Mouse (Mus musculus) Muller cell, postnatal 12 days (primary cell): ENCODE results near the gene Slco1b2.
"Not testable (repeated sequence)": the region's sequence is repeated elsewhere in the genome, so short reads cannot be mapped to it uniquely, and the experiment has no call there.

Experiments used
- DNase-seq: peaks from one replicate; pipeline ENCODE4 v3.0.0-alpha.2; 2015; ENCODE audit errors: inconsistent ontology term

Slco1b2 gene

DNA sequence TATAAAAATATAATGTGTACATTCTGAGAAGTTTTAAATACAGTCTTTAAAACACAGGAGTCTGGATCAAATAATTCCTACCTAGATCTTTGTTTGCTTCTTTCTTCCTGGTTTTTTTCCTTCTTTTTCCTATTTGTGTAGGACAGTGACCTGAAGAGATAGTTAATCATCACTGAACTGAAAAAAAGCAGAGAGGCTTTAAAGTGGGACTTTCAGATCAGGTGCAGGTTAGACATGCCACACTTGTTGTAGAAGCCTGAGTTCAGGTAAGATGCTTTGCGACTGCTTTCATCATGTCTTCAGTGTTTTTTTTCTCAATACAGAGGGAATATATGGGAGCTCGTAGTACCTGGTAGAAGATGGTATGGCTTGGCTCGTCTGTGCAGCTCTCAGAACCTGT lies at the start of gene Slco1b2:
Gene Slco1b2 (plus strand): TSS at position 228 of the 400 bp plus-strand sequence.
- no peak for DNase-seq

DNA sequence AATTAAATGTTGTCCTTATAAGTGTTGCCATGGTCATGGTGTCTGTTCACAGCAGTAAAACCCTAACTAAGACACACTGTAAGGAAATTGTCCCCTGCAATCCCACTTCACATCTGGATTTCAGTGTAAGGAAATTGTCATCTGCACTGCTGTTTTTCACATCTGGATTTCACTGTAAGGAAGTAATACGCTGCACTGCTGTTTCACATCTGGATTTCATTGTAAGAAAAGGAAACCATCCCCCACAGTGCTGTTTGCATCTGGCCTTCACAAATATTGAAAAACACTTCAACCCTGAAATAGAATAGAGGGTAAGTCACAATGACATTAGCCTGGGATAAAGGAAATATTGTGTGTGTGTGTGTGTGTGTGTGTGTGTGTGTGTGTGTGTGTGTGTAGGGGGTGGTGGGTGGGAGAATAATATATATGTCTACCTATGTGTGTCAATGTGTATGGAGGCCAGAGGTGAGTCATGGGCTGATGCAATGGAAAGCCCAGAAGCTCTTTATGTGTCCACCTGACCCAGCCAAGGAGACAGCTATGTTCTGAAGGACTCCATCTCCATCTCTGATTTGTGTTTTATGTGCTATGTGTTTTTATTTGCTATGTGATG lies 44.4 kb upstream of the Slco1b2 start:
- no peak for DNase-seq

GRCm38 (mm10) chr6:141590002-141590401 lies 39.3 kb upstream of the Slco1b2 start:
- DNase-seq, result no peak

DNA sequence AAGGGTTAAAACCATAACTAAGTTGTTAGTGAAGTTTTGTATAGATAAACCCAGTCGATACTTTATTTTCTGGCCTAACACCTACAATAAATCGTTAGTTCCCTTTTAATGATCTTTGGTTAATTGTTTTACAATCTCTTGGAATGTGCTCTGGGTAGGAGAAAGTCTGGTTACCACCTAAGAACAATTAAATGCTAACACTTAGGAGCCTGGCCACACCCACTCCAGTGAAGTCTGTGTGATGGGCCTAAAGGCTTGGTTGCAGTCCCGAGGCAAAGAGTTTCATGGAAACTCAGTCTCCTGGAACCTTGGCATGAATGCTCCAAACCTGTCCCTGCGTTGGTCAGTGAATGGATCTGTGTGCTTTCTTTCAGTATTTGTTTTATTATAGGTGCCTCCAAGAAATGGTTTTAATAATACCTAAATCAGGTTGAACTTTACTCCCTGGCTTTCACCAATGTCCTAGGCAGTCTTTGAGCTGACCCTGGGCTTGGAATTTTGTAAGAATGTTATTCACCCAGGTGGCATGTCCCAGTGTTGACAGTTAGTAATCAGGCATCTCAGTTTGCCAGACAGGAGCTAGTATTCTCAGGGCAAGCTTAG lies 38.6 kb upstream of the Slco1b2 start:
- DNase-seq, result not testable (repeated sequence)

DNA sequence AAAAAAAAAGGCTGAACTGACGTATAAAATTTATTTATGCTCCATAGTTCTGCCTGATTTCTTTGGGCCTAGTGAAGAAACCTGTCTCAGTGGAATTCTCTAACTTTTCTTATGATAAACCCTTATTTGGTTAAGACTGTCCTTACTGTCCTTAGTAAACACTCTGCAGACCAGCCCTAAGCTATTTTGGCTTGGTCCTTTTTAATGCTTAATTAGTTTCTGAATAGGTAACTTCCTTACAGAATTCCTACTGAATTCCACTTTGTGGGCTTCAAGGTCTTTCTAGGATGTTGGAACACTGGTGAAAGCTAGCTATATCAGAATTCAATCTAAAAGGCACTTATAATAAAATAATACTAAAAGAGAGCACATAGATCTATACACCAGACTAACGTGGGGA lies 33.2 kb upstream of the Slco1b2 start:
- DNase-seq, result no peak

GRCm38 (mm10) chr6:141597037-141597436 lies 32.3 kb upstream of the Slco1b2 start:
- DNase-seq, result no peak

- DNase-seq, result no peak
Observed at GRCm38 (mm10) chr6:141600940-141601339, 28.4 kb upstream of the Slco1b2 start.

DNA sequence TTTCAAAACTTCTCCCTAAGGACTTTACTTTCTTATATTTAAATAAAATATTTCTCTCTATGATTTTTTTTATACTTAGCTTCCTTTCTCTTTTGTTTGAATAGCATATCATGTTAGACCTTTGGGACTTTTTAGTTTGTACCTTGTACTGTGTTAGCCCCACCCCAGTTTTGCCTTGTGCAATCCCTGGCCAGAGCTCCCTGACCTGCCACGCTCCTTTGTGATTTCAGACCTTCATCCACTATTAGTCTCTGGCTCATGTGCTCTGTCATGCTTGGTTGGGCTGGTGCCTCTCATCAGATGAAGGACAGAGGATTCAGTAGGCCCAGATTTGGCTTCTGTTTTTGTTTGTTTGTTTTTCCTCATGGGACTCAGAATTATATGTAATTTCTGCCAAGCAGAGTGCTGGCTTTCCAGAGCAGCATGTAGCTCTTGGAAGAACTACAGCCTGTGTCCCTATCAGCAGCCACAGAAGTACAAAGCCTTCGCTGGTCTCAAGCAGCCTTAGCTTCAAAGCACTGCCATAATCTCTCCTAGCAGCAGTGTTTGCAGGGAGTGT lies 18.5 kb upstream of the Slco1b2 start:
- DNase-seq, result no peak

GRCm38 (mm10) chr6:141614017-141614416 lies 15.3 kb upstream of the Slco1b2 start:
- DNase-seq, result no peak

- DNase-seq, result no peak
Observed at GRCm38 (mm10) chr6:141615348-141615747, 14.0 kb upstream of the Slco1b2 start.

GRCm38 (mm10) chr6:141632935-141633334 lies 3.6 kb downstream of the Slco1b2 start:
- DNase-seq, result no peak

DNA sequence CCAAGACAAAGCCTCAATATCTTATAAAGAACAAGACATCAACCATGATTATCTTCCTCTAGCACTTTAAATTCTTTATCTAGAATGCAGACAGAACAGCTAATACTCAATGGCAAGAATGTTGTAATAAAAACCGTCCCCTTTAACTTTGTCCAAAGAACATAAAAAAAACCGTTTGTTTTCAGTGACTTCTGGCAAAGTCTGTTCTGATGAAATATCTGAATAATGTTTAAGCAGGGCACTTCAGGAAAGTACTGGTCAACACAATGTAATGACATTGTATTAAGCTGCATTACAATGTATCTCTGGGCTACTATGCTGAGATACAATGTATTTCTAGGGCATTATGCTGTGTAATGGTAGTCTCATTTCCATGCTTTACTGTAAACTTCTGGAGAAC lies 5.9 kb downstream of the Slco1b2 start:
- no peak for DNase-seq

DNA sequence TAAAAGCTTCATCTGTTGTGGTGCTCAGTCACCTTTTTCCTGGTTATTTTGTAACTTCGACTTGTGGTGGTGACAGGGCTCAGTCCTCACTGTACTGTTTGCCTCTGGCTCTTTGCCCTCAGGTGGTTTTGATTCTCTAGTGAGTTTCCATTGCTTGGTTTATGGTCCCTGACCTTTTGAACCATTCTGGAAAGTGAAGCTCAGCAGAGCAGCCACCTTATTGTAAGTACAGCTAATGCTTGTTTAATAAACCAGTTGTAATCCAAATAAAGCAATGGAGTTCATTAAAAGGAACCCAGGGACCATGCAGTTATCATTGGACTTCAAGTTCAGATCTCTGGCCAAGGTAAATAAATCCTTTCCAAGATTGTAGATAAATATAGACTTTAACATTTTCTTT lies 11.3 kb downstream of the Slco1b2 start:
- DNase-seq, result no peak

- DNase-seq, result no peak
Observed at GRCm38 (mm10) chr6:141687008-141687407, 57.7 kb downstream of the Slco1b2 start.

DNA sequence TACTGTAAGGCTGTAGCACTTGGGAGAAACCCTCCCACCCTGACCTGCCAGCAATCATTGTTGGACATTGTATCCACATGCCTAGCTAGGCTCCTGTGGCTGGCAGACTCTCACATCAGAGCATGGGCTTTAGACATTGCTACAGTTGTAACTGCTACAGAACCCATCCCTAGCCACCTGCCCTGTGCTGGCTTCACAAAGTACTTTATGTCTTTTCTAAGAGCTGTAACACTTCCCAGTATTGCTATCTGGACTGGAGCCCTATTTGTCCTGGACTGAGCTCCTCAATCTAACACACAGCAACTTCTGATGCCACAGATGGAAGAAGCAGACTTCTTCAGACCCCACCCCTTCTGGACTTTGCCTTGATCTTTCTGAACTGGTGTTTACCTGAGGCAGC lies 61.9 kb downstream of the Slco1b2 start:
- no peak for DNase-seq
